Mouse (Mus musculus) CH12.LX (cell line): ENCODE measurements around the gene Col23a1. TPM values are rescaled to one million over a fixed set of nuclear protein-coding genes. Genes with fewer than 3 reads are reported as not detected.

ENCODE experiments used
- DNase-seq: peaks from one replicate; pipeline ENCODE4 v3.0.0-alpha.2; 2013; ENCODE audit errors: extremely low read depth
- H3K27ac ChIP-seq: 2 replicates; pipeline ENCODE4 v1.5.1; 2012; ENCODE audit warnings: low read depth, mild to moderate bottlenecking, control low read depth, moderate library complexity; ENCODE audit not compliant: insufficient read depth
- H3K27me3 ChIP-seq: replicated peaks from 2 replicates; pipeline ENCODE3; 2012; ENCODE audit warnings: inconsistent platforms
- H3K36me3 ChIP-seq, 2 experiments: replicated peaks in 1 of 2; 2 replicates each; pipeline versions ENCODE3 to v1.6.1; 2012; ENCODE audit warnings: inconsistent platforms in 1 of 2, low read length in 1 of 2, mild to moderate bottlenecking in 1 of 2, mixed read lengths in 1 of 2, moderate library complexity in 1 of 2; ENCODE audit not compliant: control insufficient read depth in 1 of 2, insufficient read depth in 1 of 2
- H3K4me1 ChIP-seq, 2 experiments: 2 replicates each; pipeline ENCODE4 v1.6.1; 2012; ENCODE audit warnings: inconsistent platforms in 1 of 2, moderate library complexity in 1 of 2; ENCODE audit not compliant: insufficient read depth in 2 of 2, control insufficient read depth in 1 of 2
- H3K4me2 ChIP-seq: 2 replicates; pipeline ENCODE4 v1.6.1; 2012; ENCODE audit warnings: low read depth, mild to moderate bottlenecking, control low read depth; ENCODE audit not compliant: poor library complexity, insufficient read depth, severe bottlenecking
- H3K4me3 ChIP-seq, 3 experiments: fragments of 150-350 bp in 1 of 3; sonication (generic) in 1 of 3; replicated peaks in 1 of 3; 2 replicates each; pipeline versions ENCODE3 to v1.5.1; 2011 to 2012; ENCODE audit warnings: low read depth in 2 of 3, low read length in 2 of 3, mild to moderate bottlenecking in 2 of 3, moderate library complexity in 2 of 3, control low read depth in 1 of 3, improper control_type of control experiment in 1 of 3, inconsistent platforms in 1 of 3, mixed read lengths in 1 of 3; ENCODE audit not compliant: poor library complexity in 1 of 3
- H3K79me2 ChIP-seq: replicated peaks from 2 replicates; pipeline ENCODE4 v1.6.1; 2012; ENCODE audit warnings: mild to moderate bottlenecking, moderate library complexity; ENCODE audit not compliant: control insufficient read depth, poor library complexity, insufficient read depth, severe bottlenecking; ENCODE audit errors: extremely low read depth
- H3K9ac ChIP-seq: 2 replicates; pipeline ENCODE4 v1.6.1; 2012; ENCODE audit warnings: low read depth, mild to moderate bottlenecking, control low read depth, moderate library complexity; ENCODE audit not compliant: insufficient read depth
- H3K9me3 ChIP-seq: replicated peaks from 2 replicates; pipeline ENCODE3; 2012; ENCODE audit warnings: low read length, inconsistent platforms, mixed read lengths
- CHD2 ChIP-seq: IDR thresholded peaks from 2 replicates; pipeline ENCODE4 v1.6.1; 2011; ENCODE audit warnings: low read length, improper control_type of control experiment
- CTCF ChIP-seq, 2 experiments: IDR thresholded peaks in 1 of 2; conservative IDR thresholded peaks in 1 of 2; 2 replicates each; pipeline ENCODE4 v1.5.1; 2011 to 2012; ENCODE audit warnings: low read depth in 2 of 2, low read length in 2 of 2, improper control_type of control experiment in 1 of 2, inconsistent platforms in 1 of 2, mild to moderate bottlenecking in 1 of 2, moderate library complexity in 1 of 2
- E2F4 ChIP-seq: IDR thresholded peaks from 2 replicates; pipeline ENCODE4 v1.6.1; 2011; ENCODE audit warnings: low read depth, low read length, improper control_type of control experiment; ENCODE audit not compliant: insufficient replicate concordance
- JUN ChIP-seq: IDR thresholded peaks from 2 replicates; pipeline ENCODE4 v1.6.1; 2011; ENCODE audit warnings: low read depth, mild to moderate bottlenecking, low read length, improper control_type of control experiment, moderate library complexity; ENCODE audit not compliant: insufficient read depth
- JUND ChIP-seq: conservative IDR thresholded peaks from 2 replicates; pipeline ENCODE4 v1.6.1; 2011; ENCODE audit warnings: low read depth, low read length, improper control_type of control experiment
- MAFK ChIP-seq: IDR thresholded peaks from 2 replicates; pipeline ENCODE4 v1.6.1; 2011; ENCODE audit warnings: low read length, improper control_type of control experiment; ENCODE audit not compliant: insufficient replicate concordance
- NRF1 ChIP-seq: IDR thresholded peaks from 2 replicates; pipeline ENCODE4 v1.6.1; 2014; ENCODE audit warnings: low read depth, mild to moderate bottlenecking, inconsistent platforms, low read length, improper control_type of control experiment, moderate library complexity
- PAX5 ChIP-seq: IDR thresholded peaks from 2 replicates; pipeline ENCODE4 v1.6.1; 2012; ENCODE audit warnings: low read length, inconsistent platforms, mixed read lengths
- RCOR1 ChIP-seq: conservative IDR thresholded peaks from 2 replicates; pipeline ENCODE4 v1.6.1; 2012; ENCODE audit warnings: low read depth, mild to moderate bottlenecking, inconsistent platforms, low read length, improper control_type of control experiment
- SIN3A ChIP-seq: IDR thresholded peaks from 2 replicates; pipeline ENCODE4 v1.6.1; 2012; ENCODE audit warnings: low read length, improper control_type of control experiment, inconsistent platforms
- SMC3 ChIP-seq: IDR thresholded peaks from 2 replicates; pipeline ENCODE4 v1.6.1; 2011; ENCODE audit warnings: low read depth, low read length, improper control_type of control experiment
- TBP ChIP-seq: conservative IDR thresholded peaks from 2 replicates; pipeline ENCODE4 v1.6.1; 2011; ENCODE audit warnings: low read depth, low read length, improper control_type of control experiment
- TCF12 ChIP-seq: IDR thresholded peaks from 2 replicates; pipeline ENCODE4 v1.6.1; 2014; ENCODE audit warnings: low read depth, mild to moderate bottlenecking, inconsistent platforms, low read length, improper control_type of control experiment
- USF1 ChIP-seq: IDR thresholded peaks from 2 replicates; pipeline ENCODE4 v1.6.1; 2014; ENCODE audit warnings: low read depth, mild to moderate bottlenecking, inconsistent platforms, low read length, improper control_type of control experiment
- USF2 ChIP-seq: conservative IDR thresholded peaks from 2 replicates; pipeline ENCODE4 v1.6.1; 2011; ENCODE audit warnings: low read depth, low read length, improper control_type of control experiment
- ZMIZ1 ChIP-seq: IDR thresholded peaks from 2 replicates; pipeline ENCODE4 v1.6.1; 2012; ENCODE audit warnings: low read depth, mild to moderate bottlenecking, inconsistent platforms, low read length, improper control_type of control experiment
- ZNF384 ChIP-seq: IDR thresholded peaks from 2 replicates; pipeline ENCODE4 v1.6.1; 2012; ENCODE audit warnings: low read depth, low read length, improper control_type of control experiment, inconsistent platforms
- dilution Hi-C: fragments of 300-500 bp; cut with MboI; formaldehyde crosslinking; loops from 2 replicates; pipeline ENCODE4 v1.14.3; 2020; ENCODE audit warnings: low sequenced_read_pairs; ENCODE audit not compliant: extremely low pct_unique_long_range_greater_than_20kb, extremely low pct_ligation_motif_present
- in situ Hi-C: fragments of 300-500 bp; cut with MboI; formaldehyde crosslinking; loops from 3 replicates; pipeline ENCODE4 v1.14.3; 2019; ENCODE audit warnings: low sequenced_read_pairs, low pct_ligation_motif_present, low pct_unique_long_range_greater_than_20kb, mixed read lengths
- polyA plus RNA-seq: library from polyadenylated mRNA; unstranded; fragments of >175 nt; gene quantifications from 2 replicates; pipeline ENCODE4 v1.2.1, GENCODE M21; 2012; ENCODE audit warnings: low read depth; ENCODE audit not compliant: insufficient read length
- total RNA-seq, 2 experiments: library from RNA; depleted of rRNA; stranded (reverse); fragments of 300-350 nt in 1 of 2; fragments of >200 nt in 1 of 2; gene quantifications; 2 replicates each; pipeline ENCODE4 v1.2.3; 2012 to 2014

Col23a1 gene
- total and polyA plus RNA-seq, 3 experiments = 0.04 to 0.20 (median 0.08) TPM

DNA sequence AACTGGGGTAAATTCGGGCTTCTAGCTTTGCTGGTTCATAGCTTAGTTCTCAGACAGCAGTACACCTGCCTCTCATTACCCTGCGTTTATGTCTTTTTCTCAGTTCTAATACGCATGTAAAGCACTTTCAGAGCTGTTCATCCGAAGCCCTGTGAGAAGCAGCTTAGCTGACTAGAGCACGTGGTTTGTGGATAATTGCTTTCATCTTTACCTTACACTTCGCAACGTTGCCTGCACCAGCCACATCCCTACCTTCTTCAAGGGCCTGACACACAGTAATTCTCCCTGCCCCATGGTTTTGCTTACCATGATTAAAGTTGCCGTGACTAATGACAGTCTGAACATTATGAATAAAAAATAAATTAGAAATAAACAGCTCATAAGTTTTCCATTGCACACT, 22.1 kb downstream of the Col23a1 start:
- H3K27ac ChIP-seq = no peak overlapping the region
- dilution Hi-C loops (no loop called here), in situ Hi-C loops (no loop called here)
- H3K4me2 ChIP-seq = no peak overlapping the region
- TF ChIP-seq PAX5 (no peak), TBP (no peak), MAFK (no peak), SMC3 (no peak), CTCF (conservative IDR thresholded peaks at IDR 0.05 in 1 of 2, IDR thresholded peaks at IDR 0.05 in 1 of 2; ENCODE audit: low read depth in 2 of 2, low read length in 2 of 2) (no peak), CHD2 (no peak), SIN3A (no peak), USF2 (no peak), USF1 (no peak), JUND (no peak), TCF12 (no peak), ZNF384 (no peak)
- H3K79me2 ChIP-seq = no peaks in the 10 kb centered on the region
- H3K9me3 ChIP-seq = no peaks in the 10 kb centered on the region
- no peak overlapping the region for H3K4me3 ChIP-seq
- H3K27me3 ChIP-seq = peaks cover 47% of the 10 kb centered on the region
- no peaks in the 10 kb centered on the region for H3K36me3 ChIP-seq
- DNase-seq = no peak
- no peak overlapping the region for H3K9ac ChIP-seq
- H3K4me1 ChIP-seq = no peaks in the 10 kb centered on the region

DNA sequence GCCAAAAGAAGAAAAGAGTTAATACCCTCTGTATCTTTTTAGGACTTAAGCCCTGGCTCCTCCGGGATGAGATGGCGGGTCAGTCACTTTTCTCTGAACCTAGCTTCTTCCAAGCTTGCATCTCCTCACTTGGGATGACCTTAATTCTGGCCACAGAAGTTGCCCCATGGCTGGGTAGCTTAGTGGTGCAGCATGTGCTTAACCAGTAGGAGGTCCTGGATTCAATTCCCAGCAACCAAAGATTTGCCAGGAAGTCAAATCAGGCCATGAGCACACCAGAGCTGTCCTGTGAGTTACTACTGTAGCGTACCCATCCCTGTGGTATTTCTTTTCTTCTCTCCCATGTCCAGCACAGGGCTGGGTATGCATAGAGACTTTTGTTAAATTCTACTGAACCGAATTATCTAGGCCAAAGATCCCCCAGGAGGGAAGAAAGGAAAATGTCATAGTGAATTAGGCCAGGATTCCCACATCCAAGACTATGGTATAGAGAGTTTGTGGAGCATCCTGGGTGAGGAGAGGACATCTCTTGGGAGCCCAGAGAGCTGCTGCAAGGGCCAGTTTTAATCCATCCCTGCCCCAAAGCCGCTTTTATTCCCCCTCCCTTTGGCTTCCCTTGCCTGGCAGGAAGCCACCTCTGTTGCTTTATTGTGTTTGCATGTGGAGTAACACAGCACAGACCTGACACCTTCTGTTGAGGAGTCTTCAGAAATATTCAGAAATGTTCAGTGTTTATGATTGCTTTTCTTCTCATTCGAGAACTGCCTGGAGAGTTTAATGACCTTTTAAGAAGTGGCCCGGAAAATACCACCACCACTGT, 26.5 kb downstream of the Col23a1 start:
- H3K79me2 ChIP-seq = no peaks in the 10 kb centered on the region
- H3K4me2 ChIP-seq = no peak overlapping the region
- in situ Hi-C loops (no loop called here), dilution Hi-C loops (no loop called here)
- no peaks in the 10 kb centered on the region for H3K36me3 ChIP-seq
- H3K27me3 ChIP-seq = peaks cover 53% of the 10 kb centered on the region
- no peak for DNase-seq
- no peaks in the 10 kb centered on the region for H3K4me1 ChIP-seq
- TF ChIP-seq E2F4 (no peak), NRF1 (no peak), ZMIZ1 (no peak), CTCF (conservative IDR thresholded peaks at IDR 0.05 in 1 of 2, IDR thresholded peaks at IDR 0.05 in 1 of 2; ENCODE audit: low read depth in 2 of 2, low read length in 2 of 2) (no peak), RCOR1 (no peak), JUN (no peak)
- no peak overlapping the region for H3K9ac ChIP-seq
- no peak overlapping the region for H3K27ac ChIP-seq
- peaks cover 7% of the 10 kb centered on the region for H3K9me3 ChIP-seq
- no peak overlapping the region for H3K4me3 ChIP-seq
